Mouse (Mus musculus) neutrophil, adult 65 days (primary cell): ENCODE data around the gene Epo. TPM values are rescaled to one million over a fixed set of nuclear protein-coding genes. Genes with fewer than 3 reads are reported as not detected.

Experiments
- total RNA-seq: library from RNA; stranded (reverse); gene quantifications from 2 replicates; pipeline ENCODE4 v1.2.4, GENCODE M21; 2023

Gene Epo
- not detected in 2 replicates for total RNA-seq

DNA sequence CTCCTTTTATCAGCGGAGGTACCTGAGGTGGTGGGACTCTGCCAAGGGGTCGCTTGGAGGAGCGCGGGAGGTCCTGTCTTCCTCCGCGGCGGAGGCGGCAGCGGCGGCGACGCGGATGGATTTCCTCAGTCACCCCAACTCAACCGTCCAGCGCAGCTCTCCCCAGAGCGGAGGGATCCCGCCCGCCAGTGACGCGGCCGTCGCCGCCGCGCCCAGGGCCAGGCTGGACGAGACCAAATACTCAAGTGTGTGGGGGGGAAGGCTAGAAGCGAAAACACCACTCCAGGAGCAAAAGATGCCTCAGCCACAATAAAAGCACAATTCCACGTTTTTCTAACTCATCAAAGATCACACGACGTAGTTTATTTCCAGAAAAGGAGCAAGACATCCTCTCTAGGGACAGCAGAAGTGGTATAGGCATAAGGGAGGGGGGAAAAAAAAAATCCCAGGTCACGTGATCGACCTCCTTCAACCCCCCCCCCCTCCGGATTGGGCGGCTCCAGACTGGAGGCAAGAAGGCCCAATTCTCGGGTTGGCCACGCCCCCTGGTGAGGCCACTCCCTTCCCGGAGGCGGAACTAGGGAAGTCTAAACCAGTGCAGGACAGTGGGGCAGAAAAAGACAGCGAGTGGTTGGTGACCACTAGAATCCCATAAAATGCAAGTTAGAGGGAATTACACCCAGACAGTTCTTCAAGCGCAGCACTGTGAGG is at the start of gene Epo, which contains the start of gene Gnb2:
Gene Epo (minus strand): TSS at position 126 of the 711 bp plus-strand sequence.
Gene Gnb2 (minus strand): TSS at position 394 of the 711 bp plus-strand sequence.

DNA sequence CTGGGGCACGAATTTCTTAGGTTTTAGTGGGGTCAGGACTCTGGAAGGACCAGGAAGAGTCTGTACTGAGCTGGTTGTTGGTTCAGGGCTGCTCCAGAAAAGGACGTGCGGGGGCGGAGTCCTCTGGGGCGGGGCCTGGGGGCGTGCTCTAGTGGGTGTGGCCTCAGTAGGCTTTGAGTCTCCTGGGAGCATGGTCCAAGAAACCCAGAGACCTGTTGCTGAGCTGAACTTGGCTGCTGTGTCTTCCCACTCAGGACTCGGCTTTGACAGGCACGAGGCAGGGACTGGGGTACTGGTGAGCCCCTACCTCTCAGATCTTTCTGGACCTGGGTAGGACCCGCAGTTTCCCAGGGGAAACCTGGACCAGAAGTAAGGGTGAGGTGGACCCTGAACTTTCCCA is 36.6 kb upstream of the Epo start, which contains the start of gene Tfr2:
Gene Tfr2 (plus strand): TSS at position 176 of the 400 bp plus-strand sequence.

DNA sequence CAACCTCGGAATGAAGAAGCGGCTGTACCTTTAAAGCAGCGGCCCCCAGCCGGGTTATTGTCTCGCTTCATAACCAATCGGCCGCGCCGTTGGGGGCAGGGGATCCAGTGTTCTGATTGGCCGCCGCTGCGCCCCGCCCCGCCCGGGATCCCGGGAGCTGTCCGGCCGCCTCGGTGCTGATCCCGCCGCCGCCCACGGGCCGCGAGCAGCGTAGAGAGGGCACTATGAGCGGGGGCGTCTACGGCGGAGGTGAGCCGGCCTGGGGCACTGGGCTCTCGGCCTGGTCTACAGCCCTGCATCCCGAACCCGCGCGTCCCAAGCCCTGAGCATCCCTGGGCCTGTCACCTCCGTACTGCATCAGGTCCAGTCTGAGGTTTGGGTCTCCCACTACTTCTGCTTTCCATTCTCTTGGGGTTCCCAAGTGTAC is 20.4 kb upstream of the Epo start, which contains the start of gene Actl6b:
Gene Actl6b (plus strand): TSS at position 107 of the 427 bp plus-strand sequence.

DNA sequence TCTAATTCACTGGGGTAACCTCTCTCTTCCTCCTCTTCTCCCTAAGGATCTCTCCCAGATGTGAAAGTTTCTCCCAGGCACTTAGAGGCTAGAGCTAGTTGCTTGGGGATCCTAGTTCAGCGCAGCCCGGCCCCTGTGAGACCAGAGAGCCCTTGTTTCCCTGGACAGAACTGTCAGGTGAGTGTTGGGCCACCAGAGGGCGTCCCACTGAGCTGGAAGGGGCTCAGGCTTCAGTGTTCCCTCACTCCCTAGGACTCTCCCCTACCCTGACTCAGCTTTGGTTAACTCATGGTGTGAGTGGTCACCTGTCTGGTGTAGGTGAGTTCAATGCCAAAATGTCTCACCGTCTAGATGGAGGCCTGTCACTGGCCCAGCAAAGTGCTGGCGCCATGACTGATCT is 14.6 kb downstream of the Epo start, which contains the start of gene Gigyf1:
Gene Gigyf1 (plus strand): TSS at position 113 of the 400 bp plus-strand sequence.

DNA sequence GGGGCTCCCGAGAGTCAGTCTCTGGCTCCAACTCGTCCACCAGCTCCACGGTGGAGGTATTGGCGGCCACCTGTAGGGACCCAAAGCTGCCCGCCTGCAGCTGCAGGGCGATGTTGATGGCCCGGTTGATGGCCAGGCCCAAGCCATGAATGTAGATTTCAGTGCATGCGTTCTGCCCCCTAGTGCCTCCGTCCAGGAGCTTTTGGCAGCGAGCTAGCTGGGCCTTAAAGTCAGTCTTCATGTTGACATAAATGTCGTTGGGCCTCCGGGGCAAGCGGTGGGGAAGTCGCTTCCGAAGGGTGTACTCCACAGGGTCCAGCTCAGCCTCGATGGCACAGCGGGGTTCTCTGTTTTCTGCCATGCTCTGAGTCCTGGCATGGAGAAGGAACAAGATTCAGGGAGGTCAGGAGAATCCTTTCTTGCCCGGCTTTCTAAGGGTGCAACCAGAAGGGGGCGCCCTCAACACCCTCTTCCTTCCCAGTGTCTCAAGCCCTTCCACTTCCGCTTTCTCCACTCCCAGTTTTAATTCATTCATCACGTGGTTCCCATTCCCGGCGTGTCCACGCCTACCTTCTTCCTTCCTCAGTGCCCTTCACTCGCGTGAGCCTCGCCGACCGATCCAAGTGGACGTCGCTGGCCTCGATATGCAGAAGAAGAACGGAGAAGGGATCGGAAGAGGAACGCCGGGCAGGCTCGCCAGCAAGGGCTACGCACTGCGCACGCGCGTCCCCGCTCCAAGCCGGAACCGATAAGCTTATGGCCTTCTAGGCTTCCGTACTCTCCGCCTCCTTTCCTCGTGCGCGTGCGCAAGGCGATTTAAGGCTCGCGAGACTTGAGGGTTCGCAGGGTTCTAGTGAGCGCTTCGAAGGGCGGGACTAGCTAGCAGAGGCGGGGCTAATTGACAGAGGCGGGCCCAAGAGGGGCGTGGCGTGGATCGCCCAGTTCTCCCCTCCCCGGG is 31.1 kb downstream of the Epo start, which contains the start of gene Pop7:
Gene Pop7 (minus strand): TSS at position 810 of the 958 bp plus-strand sequence.

DNA sequence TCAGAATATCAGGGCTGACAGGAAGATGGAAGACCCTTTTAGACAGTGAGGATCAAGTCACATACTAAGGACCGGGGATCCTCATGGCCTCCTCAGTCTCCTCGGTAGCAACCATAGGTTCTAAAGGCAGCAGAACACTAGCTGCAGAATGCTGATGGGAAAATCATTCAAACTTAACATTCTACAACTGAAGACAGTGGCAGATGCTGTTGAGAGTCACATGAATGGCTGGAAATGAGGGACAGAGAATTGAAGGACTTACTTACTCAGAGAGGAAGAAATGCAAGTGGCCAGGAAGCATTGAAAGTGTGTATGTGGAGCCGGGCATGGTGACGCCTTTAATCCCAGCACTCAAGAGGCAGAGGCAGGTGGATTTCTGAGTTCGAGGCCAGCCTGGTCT is 56.1 kb downstream of the Epo start, which contains the start of gene Zan:
Gene Zan (minus strand): TSS at position 101 of the 400 bp plus-strand sequence.

Other genes starting within 250 kb of the Epo start
- 1.6 and 1.7 TPM in 2 replicates for gene Ache, start 245.7 kb downstream of the Epo start, total RNA-seq
- 1.2 and 2.1 TPM in 2 replicates for gene Ufsp1, start 238.6 kb downstream of the Epo start, total RNA-seq
- gene Srrt, start 225.6 kb downstream of the Epo start, total RNA-seq = 182 and 213 TPM in 2 replicates
- 4.7 and 6.4 TPM in 2 replicates for gene Trip6, start 218.8 kb downstream of the Epo start, total RNA-seq
- gene Slc12a9, start 199.6 kb downstream of the Epo start, total RNA-seq = 28.8 and 38.1 TPM in 2 replicates
- gene Ephb4, start 183.1 kb downstream of the Epo start, total RNA-seq = not detected in 2 replicates
- 0.06 TPM in 1 of 2 replicates, not detected in the other for gene Zan, start 56.2 kb downstream of the Epo start, total RNA-seq
- gene Pop7, start 30.7 kb downstream of the Epo start, total RNA-seq = 13.0 and 17.8 TPM in 2 replicates
- 46.2 and 60.4 TPM in 2 replicates for gene Gigyf1, start 14.7 kb downstream of the Epo start, total RNA-seq
- gene Gnb2, start 268 bp upstream of the Epo start, total RNA-seq = 956 and 1,045 TPM in 2 replicates
- gene Actl6b, start 20.3 kb upstream of the Epo start, total RNA-seq = not detected in 2 replicates
- gene Tfr2, start 36.6 kb upstream of the Epo start, total RNA-seq = 0.76 and 1.7 TPM in 2 replicates
- gene Mospd3, start 67.8 kb upstream of the Epo start, total RNA-seq = 41.8 and 42.3 TPM in 2 replicates
- 0.61 and 2.0 TPM in 2 replicates for gene Pcolce, start 80.5 kb upstream of the Epo start, total RNA-seq
- gene Fbxo24, start 95.8 kb upstream of the Epo start, total RNA-seq = 0.36 TPM in 1 of 2 replicates, not detected in the other
- gene Lrch4, start 95.9 kb upstream of the Epo start, total RNA-seq = 235 and 280 TPM in 2 replicates
- 37.6 and 52.5 TPM in 2 replicates for gene Gm20605, start 95.9 kb upstream of the Epo start, total RNA-seq
- gene Sap25, start 108.1 kb upstream of the Epo start, total RNA-seq = 51.2 and 70.0 TPM in 2 replicates
- gene Irs3, start 112.5 kb upstream of the Epo start, total RNA-seq = not detected in 2 replicates
- gene Agfg2, start 151.5 kb upstream of the Epo start, total RNA-seq = 16.4 and 17.0 TPM in 2 replicates
- gene Nyap1, start 208.4 kb upstream of the Epo start, total RNA-seq = 0.50 and 0.54 TPM in 2 replicates
- 272 and 329 TPM in 2 replicates for gene Tsc22d4, start 212.5 kb upstream of the Epo start, total RNA-seq
- gene Ppp1r35, start 245.6 kb upstream of the Epo start, total RNA-seq = 24.4 and 30.5 TPM in 2 replicates